Comparison of ENCODE assay signal across 8 mouse cellular contexts in genomic region chr17:67175836-67176235, GRCm38 (mm10).
DNase-seq lines count a peak whose midpoint lies in the region; ATAC-seq and TF ChIP-seq lines count a peak whose summit lies in the region.

No protein-coding gene starts in this region.

- peaks cover 7% of the 10 kb centered on the region for H3K36me3 ChIP-seq in heart, adult 2 months (ENCODE audit: control insufficient read depth, insufficient read depth, low read length)
- H3K36me3 ChIP-seq in midbrain, embryonic 14.5 days (ENCODE audit: control insufficient read depth, insufficient read depth, low read length) = no peaks in the 10 kb centered on the region

- CTCF ChIA-PET in Patski (lab: Charles Lee) = interaction anchor here (1.1 to 1.8 kb wide), 5 partner anchors 11 to 495 kb away, joined by 3 to 8 read pairs (median 4); no protein-coding TSS in a partner anchor

- peak overlapping the region; percentile 5; the same call in 1 of the 2 replicates for H3K27ac ChIP-seq in heart, adult 2 months
- H3K27ac ChIP-seq in midbrain, embryonic 14.5 days (replicated peaks; ENCODE audit: low read depth, low read length) = no peak overlapping the region

- peak; percentile 95 for ATAC-seq in Patski
- ATAC-seq in midbrain, embryonic 14.5 days (ENCODE audit: low FRiP score, low TSS enrichment) = no peak
- ATAC-seq in activated CD4-positive, CD25-positive, alpha-beta regulatory T cell, adult 4 months = no peak

- intact Hi-C loops in heart, adult 2 months (cut with DNase I) = loop anchor here (5.0 to 10.0 kb wide), 2 partner anchors 176 to 421 kb away; partner anchors contain the start of gene Ptprm
- intact Hi-C loops in heart, postnatal 25 days (cut with DNase I) = loop anchor here (2.0 kb wide), 1 partner anchor 41 kb away; no protein-coding TSS in a partner anchor
- intact Hi-C loops in heart, postnatal 10 days (cut with DNase I) = loop anchor here (5.0 to 10.0 kb wide), 3 partner anchors 94 to 409 kb away; partner anchors contain the start of gene Ptprm

- DNase-seq in heart, adult 2 months = peak in 1 of 2 experiments; percentile 39
- DNase-seq in heart, postnatal 25 days (ENCODE audit: low spot score) = no peak
- DNase-seq in Patski (ENCODE audit: low read depth, low spot score) = peak; percentile 78
- peak; percentile 64 for DNase-seq in embryo, embryonic 10 days (ENCODE audit: low spot score)
- peak; percentile 57 to 61 for DNase-seq in heart, postnatal 10 days
- peak; percentile 28 for DNase-seq in layer of hippocampus, adult 9-11 months
- DNase-seq in midbrain, embryonic 14.5 days = peak; percentile 80

- POLR2A ChIA-PET in Patski (lab: Charles Lee) = interaction anchor here (0.7 kb wide), 1 partner anchor 495 kb away, joined by 3 read pairs; no protein-coding TSS in a partner anchor

- no peak overlapping the region for H3K9ac ChIP-seq in heart, adult 2 months (ENCODE audit: low read depth, low read length)
- H3K9ac ChIP-seq in midbrain, embryonic 14.5 days (replicated peaks; ENCODE audit: low read length) = no peak overlapping the region

- WGBS in heart, adult 2 months = 29% methylated on average over 2 of the region's 2 CpGs
- 63% methylated on average over 2 of the region's 2 CpGs for WGBS in midbrain, embryonic 14.5 days

- H3K27me3 ChIP-seq in heart, adult 2 months (ENCODE audit: control insufficient read depth, insufficient read depth, low read length) = no peaks in the 10 kb centered on the region
- no peaks in the 10 kb centered on the region for H3K27me3 ChIP-seq in Patski
- no peaks in the 10 kb centered on the region for H3K27me3 ChIP-seq in midbrain, embryonic 14.5 days (ENCODE audit: control insufficient read depth, insufficient read depth, low read length)

- no peak for TF ChIP-seq EP300 in heart, adult 2 months (IDR thresholded peaks at IDR 0.05; ENCODE audit: insufficient read depth, low read depth, low read length)

- no peak overlapping the region for H3K4me2 ChIP-seq in midbrain, embryonic 14.5 days (ENCODE audit: low read length)

- peak; percentile 92 for TF ChIP-seq CTCF in heart, adult 2 months (IDR thresholded peaks at IDR 0.05)
- peak; percentile 83 for TF ChIP-seq CTCF in Patski (IDR thresholded peaks at IDR 0.05)

- no peak overlapping the region for H3K4me3 ChIP-seq in heart, adult 2 months
- no peak overlapping the region for H3K4me3 ChIP-seq in midbrain, embryonic 14.5 days (replicated peaks; ENCODE audit: low read depth, low read length)

- no peaks in the 10 kb centered on the region for H3K9me3 ChIP-seq in midbrain, embryonic 14.5 days (ENCODE audit: control insufficient read depth, low read length)

- in situ Hi-C loops in Patski (cut with MboI; ENCODE audit: low pct_unique_long_range_greater_than_20kb) = loop anchor here (5.0 to 10.0 kb wide), 3 partner anchors 101 to 299 kb away; partner anchors contain the start of gene Ptprm

- H3K4me1 ChIP-seq in heart, adult 2 months (ENCODE audit: control insufficient read depth, insufficient read depth, low read length) = peaks cover 1% of the 10 kb centered on the region
- 0 out of 2 replicates have a peak, but pooled peaks cover 4% of the 10 kb centered on the region for H3K4me1 ChIP-seq in midbrain, embryonic 14.5 days (ENCODE audit: control insufficient read depth, insufficient read depth, low read length)

- H3K79me2 ChIP-seq in heart, adult 2 months (replicated peaks; ENCODE audit: control insufficient read depth, insufficient read depth, low read length) = 0 out of 2 replicates have a peak, but pooled peaks cover 1% of the 10 kb centered on the region

- no peak for TF ChIP-seq POLR2A in heart, adult 2 months (IDR thresholded peaks at IDR 0.05; ENCODE audit: insufficient read depth, low read depth, low read length)
